In the genomic region with DNA sequence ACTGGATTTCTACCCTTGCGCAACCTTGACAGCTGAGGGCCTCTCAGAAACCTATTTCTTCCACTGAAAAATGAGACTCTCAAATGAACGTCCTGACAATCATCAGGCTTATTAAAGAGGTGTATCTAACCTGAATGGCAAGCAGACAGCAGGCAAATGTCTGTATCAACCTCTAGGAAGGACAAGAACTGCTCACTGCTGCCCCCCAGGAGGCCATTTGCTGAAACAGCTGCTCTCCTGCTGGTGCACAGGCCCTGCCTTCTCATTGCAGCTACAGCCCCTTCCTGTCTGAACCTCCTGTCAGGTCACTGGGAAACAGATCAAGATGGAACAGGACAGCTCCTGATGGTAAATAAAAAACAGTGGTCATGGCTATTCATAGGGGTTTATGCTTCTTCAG, we compare ENCODE assay signal across 31 mouse cellular contexts. TPM values are rescaled to one million over a fixed set of nuclear protein-coding genes. Genes with fewer than 3 reads are reported as not detected.
A peak's percentile ranks its signal among the peaks of the same experiment; 100 is the strongest.
DNase-seq lines count a peak whose midpoint lies in the region; TF ChIP-seq lines count a peak whose summit lies in the region.
"Had no signal": no experiment of that assay in that cellular context is flagged by ENCODE, and none has a peak within 500 bp of the region (broad histone marks: within the 10 kb centered on the region; RNA-seq: fewer than 3 reads in every experiment).

No protein-coding gene starts in this region.

- no peak overlapping the region for H3K9ac ChIP-seq in ES-E14 (ENCODE audit: insufficient read depth, low read depth, low read length, poor library complexity, severe bottlenecking)
- H3K9ac ChIP-seq: heart, embryonic 13.5 days; limb, embryonic 13.5 days; liver, embryonic 15.5 days had no signal

- in situ Hi-C loops in ES-E14 (cut with MboI; ENCODE audit: low sequenced_read_pairs in 2 of 2, unreplicated experiment in 2 of 2): no loop called here

- no peak overlapping the region for H3K4me3 ChIP-seq in layer of hippocampus, adult 2 months
- no peak overlapping the region for H3K4me3 ChIP-seq in ES-E14 (ENCODE audit: insufficient read depth in 1 of 2, low read depth in 1 of 2, low read length in 2 of 2, poor library complexity in 1 of 2, severe bottlenecking in 1 of 2)
- H3K4me3 ChIP-seq: embryonic facial prominence, embryonic 10.5 days; heart, embryonic 13.5 days; limb, embryonic 13.5 days; liver, embryonic 15.5 days; megakaryocyte, embryonic 14.5 days; myocyte had no signal

- no peaks in the 10 kb centered on the region for H3K4me1 ChIP-seq in ES-E14 (ENCODE audit: control insufficient read depth in 2 of 2, insufficient read depth in 2 of 2, low read length in 2 of 2, poor library complexity in 1 of 2)
- H3K4me1 ChIP-seq: embryonic facial prominence, embryonic 10.5 days; heart, embryonic 13.5 days; limb, embryonic 13.5 days; liver, embryonic 15.5 days; megakaryocyte, embryonic 14.5 days had no signal

- peak; percentile 8 for DNase-seq in embryo, embryonic 10.5 days (ENCODE audit: low spot score)
- DNase-seq in embryo, embryonic 9.5 days (ENCODE audit: extremely low spot score): no peak
- DNase-seq in layer of hippocampus, adult 2 months (ENCODE audit: low spot score in 2 of 2): no peak
- no peak for DNase-seq in layer of hippocampus, adult 11-12 months (ENCODE audit: low spot score)
- DNase-seq in 416B (ENCODE audit: low read depth) (peak; percentile 3), ES-E14 (ENCODE audit: low read depth, low spot score) (peak; percentile 6)
- DNase-seq in urinary bladder, postnatal 36 days (ENCODE audit: low spot score in 2 of 2): no peak
- no peak for DNase-seq in frontal cortex, adult 2 months (ENCODE audit: extremely low spot score in 1 of 2, low spot score in 1 of 2)
- DNase-seq: cerebellum, adult 9-11 months; gastrocnemius, postnatal 10 days; heart, adult 18-20 months; kidney, adult 2 months; kidney, postnatal 14 days; layer of hippocampus, adult 9-11 months; lung, postnatal 14 days; midbrain, embryonic 14.5 days; right cerebral cortex, postnatal 14 days; thymus, adult 2 months had no signal

- TF ChIP-seq CTCF in layer of hippocampus, adult 2 months (conservative IDR thresholded peaks at IDR 0.05): peak; percentile 47

- H3K27ac ChIP-seq in layer of hippocampus, adult 2 months: no peak overlapping the region
- H3K27ac ChIP-seq in ES-E14 (ENCODE audit: insufficient read depth, low read depth, low read length, poor library complexity, severe bottlenecking): no peak overlapping the region
- H3K27ac ChIP-seq: embryonic facial prominence, embryonic 10.5 days; heart, embryonic 13.5 days; limb, embryonic 13.5 days; liver, embryonic 15.5 days had no signal

- H3K9me3 ChIP-seq in ES-E14 (ENCODE audit: control insufficient read depth, insufficient read depth, low read depth, low read length): no peaks in the 10 kb centered on the region
- H3K9me3 ChIP-seq: embryonic facial prominence, embryonic 10.5 days; G1E; heart, embryonic 13.5 days; limb, embryonic 13.5 days; liver, embryonic 15.5 days; megakaryocyte, embryonic 14.5 days had no signal

- no peaks in the 10 kb centered on the region for H3K36me3 ChIP-seq in ES-E14 (ENCODE audit: control insufficient read depth, insufficient read depth, low read length, poor library complexity, severe bottlenecking)
- H3K36me3 ChIP-seq: embryonic facial prominence, embryonic 10.5 days; G1E; heart, embryonic 13.5 days; limb, embryonic 13.5 days; liver, embryonic 15.5 days had no signal

TF ChIP-seq in ES-E14, 5 proteins besides CTCF, POLR2A, EP300 and RAD21:
- TF ChIP-seq HCFC1 (IDR thresholded peaks at IDR 0.05; ENCODE audit: borderline replicate concordance, insufficient read depth, low read length): no peak
- no peak for TF ChIP-seq CHD2 (IDR thresholded peaks at IDR 0.05; ENCODE audit: low read depth, low read length)
- TF ChIP-seq MAFK (IDR thresholded peaks at IDR 0.05; ENCODE audit: insufficient read depth, low read depth, low read length): no peak
- no peak for TF ChIP-seq ZC3H11A (IDR thresholded peaks at IDR 0.05; ENCODE audit: borderline replicate concordance, low read depth, low read length)
- no peak for TF ChIP-seq ZNF384 (IDR thresholded peaks at IDR 0.05; ENCODE audit: low read depth, low read length)

RNA-seq across cellular contexts. Expression of a gene that starts 1.7 kb away (rescaled TPM):
- total RNA-seq in layer of hippocampus, adult 2 months (2021): not detected
- not detected in 2 replicates for total RNA-seq in ES-E14 (2012; rRNA removed)
- polyA plus RNA-seq in frontal cortex, adult 2 months (2012; rRNA removed): not detected in 2 replicates
- total RNA-seq: gastrocnemius, postnatal 10 days; heart, adult 18-20 months; heart, postnatal 25 days; left cerebral cortex, postnatal 10 days had no signal
- polyA plus RNA-seq: C2C12; embryonic facial prominence, embryonic 10.5 days; forebrain, embryonic 11.5 days; G1E; heart, embryonic 13.5 days; kidney, adult 2 months; limb, embryonic 13.5 days; liver, embryonic 15.5 days; midbrain, embryonic 14.5 days; myocyte; neural tube, embryonic 14.5 days; stomach, embryonic 16.5 days had no signal

RNA-seq across cellular contexts. Expression of a gene that starts 31.6 kb away (rescaled TPM):
- total RNA-seq in layer of hippocampus, adult 2 months (2021): not detected
- not detected in 2 replicates for total RNA-seq in ES-E14 (2012; rRNA removed)
- not detected in 2 replicates for polyA plus RNA-seq in frontal cortex, adult 2 months (2012; rRNA removed)
- total RNA-seq: G1E; gastrocnemius, postnatal 10 days; heart, adult 18-20 months; heart, postnatal 25 days; left cerebral cortex, postnatal 10 days had no signal
- polyA plus RNA-seq: C2C12; embryonic facial prominence, embryonic 10.5 days; forebrain, embryonic 11.5 days; G1E; heart, embryonic 13.5 days; kidney, adult 2 months; limb, embryonic 13.5 days; liver, embryonic 15.5 days; midbrain, embryonic 14.5 days; myocyte; neural tube, embryonic 14.5 days; stomach, embryonic 16.5 days; thymus, adult 2 months had no signal

Comparison
In these comparisons a context has a peak if more than half of its experiments do, and no peak if none do; other contexts are left out.
1. DNase-seq: peak in embryo, embryonic 10.5 days (single experiment), 416B (single experiment) and ES-E14 (single experiment); none in embryo, embryonic 9.5 days (single experiment), layer of hippocampus, adult 2 months (0 of 2), layer of hippocampus, adult 11-12 months (single experiment), urinary bladder, postnatal 36 days (0 of 2) and frontal cortex, adult 2 months (0 of 2).